Mouse (Mus musculus) macrophage (primary cell): Measurements from ENCODE around the gene Ifitm1. TPM values are rescaled to one million over a fixed set of nuclear protein-coding genes. Genes with fewer than 3 reads are reported as not detected.
"Not testable (repeated sequence)": the region's sequence is repeated elsewhere in the genome, so short reads cannot be mapped to it uniquely, and the experiment has no call there.

ENCODE experiments used
- H3K27ac ChIP-seq: fragments of 350-480 bp; formaldehyde crosslinking; 2 replicates; pipeline ENCODE4 v1.9.0; 2021
- H3K36me3 ChIP-seq: fragments of 350-480 bp; formaldehyde crosslinking; 2 replicates; pipeline ENCODE4 v1.9.0; 2021; ENCODE audit errors: inconsistent target
- H3K4me3 ChIP-seq: fragments of 350-480 bp; formaldehyde crosslinking; 2 replicates; pipeline ENCODE4 v1.9.0; 2021; ENCODE audit errors: inconsistent target
- H3K79me2 ChIP-seq: fragments of 350-480 bp; formaldehyde crosslinking; 2 replicates; pipeline ENCODE4 v1.9.0; 2021; ENCODE audit errors: inconsistent target
- WGBS: methylation state at CpG from one replicate; pipeline ENCODE4 v1.1.7; 2026; ENCODE audit warnings: inconsistent platforms; ENCODE audit not compliant: missing documents; 5-methylcytosine and 5-hydroxymethylcytosine counted together
- polyA plus RNA-seq: library from polyadenylated mRNA; stranded (reverse); fragments of 250-400 nt; gene quantifications from 3 replicates; pipeline ENCODE4 v1.2.4, GENCODE M21; 2018; ENCODE audit warnings: inconsistent platforms

Gene Ifitm1
- polyA plus RNA-seq, 1 experiment from 2014 or later, result 4.7 TPM

GRCm38 (mm10) chr7:140955758-140956555 lies 11.1 kb upstream of the Ifitm1 start, which contains the start of the genes Gm45717 and Ifitm2:
Gm45717 (minus strand) TSS chr7:140955937.
Ifitm2 (minus strand) TSS chr7:140955987.
- no peaks in the 10 kb centered on the region for H3K36me3 ChIP-seq
- H3K4me3 ChIP-seq, result peak within 1 kb of the TSS; percentile 80
- H3K27ac ChIP-seq, result peak within 1 kb of the TSS; percentile 94
- peaks cover 40% of the 10 kb centered on the region for H3K79me2 ChIP-seq
- WGBS, result 13% methylated on average over 11 of the region's 11 CpGs

DNA sequence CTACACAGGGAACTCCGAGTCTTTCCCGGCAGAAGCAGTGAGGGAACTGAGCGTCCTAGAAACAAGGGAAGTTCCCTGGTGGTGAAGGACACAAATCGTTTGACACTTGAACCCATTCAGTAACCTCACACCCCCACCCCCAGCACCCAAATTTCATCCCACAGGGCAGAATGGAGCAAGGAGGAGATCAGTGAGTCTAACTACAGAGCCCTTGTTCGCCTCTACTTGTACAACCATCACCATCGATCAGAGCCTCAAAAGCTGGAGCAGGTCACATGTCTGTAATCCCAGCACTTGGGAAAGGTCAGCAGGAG lies 10.5 kb upstream of the Ifitm1 start:
- peaks cover 35% of the 10 kb centered on the region for H3K79me2 ChIP-seq
- peak overlapping the region; percentile 94 for H3K27ac ChIP-seq
- no peaks in the 10 kb centered on the region for H3K36me3 ChIP-seq
- no peak overlapping the region for H3K4me3 ChIP-seq
- WGBS, result 49% methylated on average over 6 of the region's 6 CpGs

DNA sequence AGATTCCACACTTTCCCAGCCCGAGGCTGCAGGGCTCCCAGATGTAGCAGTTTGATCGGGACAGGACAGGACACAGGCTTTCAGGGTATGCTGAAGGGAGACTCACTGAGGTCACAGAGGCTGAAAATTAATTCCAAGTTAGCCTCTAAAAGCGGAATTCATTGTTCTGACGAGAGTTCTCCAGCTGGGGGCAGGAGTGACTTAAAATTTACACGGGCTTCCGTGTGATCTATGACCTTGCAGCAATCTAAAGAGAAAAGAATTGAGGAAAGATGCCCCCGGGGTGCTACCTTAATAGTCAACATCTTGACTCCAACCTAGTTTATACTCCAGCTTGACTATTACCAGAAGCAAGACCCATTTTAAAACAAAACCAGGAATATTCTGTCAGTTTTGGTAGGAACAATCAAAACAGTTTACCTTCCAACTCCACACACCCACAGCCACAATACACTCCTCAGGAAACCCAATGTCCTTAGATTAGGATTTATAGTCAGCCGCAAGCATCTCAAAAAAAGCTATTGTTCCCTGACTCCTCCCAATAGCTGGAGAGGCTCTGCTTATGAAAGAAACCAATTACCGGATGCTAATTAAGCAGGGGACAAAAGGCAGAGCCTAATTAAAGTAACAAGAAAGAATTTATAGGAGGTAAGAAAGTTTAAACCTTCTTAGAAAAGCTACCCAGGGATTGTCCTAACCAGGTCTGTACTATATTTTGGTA lies 7.7 kb upstream of the Ifitm1 start:
- Histone ChIP-seq H3K79me2 (peaks cover 17% of the 10 kb centered on the region), H3K4me3 (no peak overlapping the region), H3K36me3 (no peaks in the 10 kb centered on the region), H3K27ac (no peak overlapping the region)
- WGBS, result 15% methylated on average over 9 of the region's 9 CpGs

DNA sequence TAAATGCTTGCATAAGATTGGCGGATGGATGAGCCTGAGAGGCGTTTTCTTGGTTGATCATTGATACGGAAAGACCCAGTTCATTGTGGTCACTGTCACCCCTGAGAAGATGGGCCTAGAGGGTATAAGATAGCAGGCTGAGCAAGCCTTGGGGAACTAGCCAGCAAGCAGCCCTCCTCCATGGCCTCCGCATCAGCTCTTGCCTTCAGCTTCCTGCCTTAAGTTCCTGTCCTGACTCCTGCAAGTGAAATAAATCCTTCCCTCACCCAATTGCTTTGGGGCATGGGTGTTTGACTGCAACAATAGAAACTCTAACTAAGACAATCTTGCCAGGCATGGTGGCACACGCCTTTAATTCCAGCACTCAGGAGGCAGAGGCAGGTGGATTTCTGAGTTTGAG lies 7.0 kb upstream of the Ifitm1 start:
- no peaks in the 10 kb centered on the region for H3K36me3 ChIP-seq
- no peak overlapping the region for H3K4me3 ChIP-seq
- peaks cover 10% of the 10 kb centered on the region for H3K79me2 ChIP-seq
- WGBS, result 88% methylated on average over 5 of the region's 5 CpGs
- H3K27ac ChIP-seq, result no peak overlapping the region

DNA sequence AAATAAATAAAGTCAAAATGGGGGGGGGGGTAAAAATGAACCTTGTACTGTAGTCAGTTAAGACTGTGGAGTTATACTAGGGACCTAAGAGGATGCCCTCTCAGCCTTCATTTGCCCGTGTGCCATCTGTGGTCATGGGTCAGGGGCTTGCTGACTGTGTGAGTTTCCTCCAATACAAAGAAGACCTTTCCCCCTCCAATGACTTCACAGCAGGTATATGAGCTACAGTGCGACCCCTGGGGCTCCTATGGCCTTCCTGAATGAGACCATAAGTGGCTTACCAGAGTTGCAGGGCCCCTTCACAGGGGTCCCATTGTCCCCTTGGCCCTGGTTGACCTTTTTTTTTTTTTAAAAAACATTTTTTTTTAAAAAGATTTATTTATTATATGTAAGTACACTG lies 5.6 kb upstream of the Ifitm1 start:
- 94% methylated on average over 2 of the region's 2 CpGs for WGBS
- no peaks in the 10 kb centered on the region for H3K36me3 ChIP-seq

GRCm38 (mm10) chr7:140962733-140963132 lies 4.3 kb upstream of the Ifitm1 start:
- no peaks in the 10 kb centered on the region for H3K36me3 ChIP-seq
- H3K79me2 ChIP-seq, result no peaks in the 10 kb centered on the region
- 95% methylated on average over 2 of the region's 2 CpGs for WGBS
- H3K27ac ChIP-seq, result no peak overlapping the region
- no peak overlapping the region for H3K4me3 ChIP-seq

More for the DNA sequence above, 5.6 kb upstream of the Ifitm1 start:
- H3K27ac ChIP-seq, result no peak overlapping the region
- H3K79me2 ChIP-seq, result no peaks in the 10 kb centered on the region
- no peak overlapping the region for H3K4me3 ChIP-seq

GRCm38 (mm10) chr7:140967862-140968591 lies 1.0 kb downstream of the Ifitm1 start:
- Histone ChIP-seq H3K4me3 (no peak overlapping the region), H3K36me3 (no peaks in the 10 kb centered on the region), H3K27ac (no peak overlapping the region), H3K79me2 (no peaks in the 10 kb centered on the region)
- WGBS, result 28% methylated on average over 11 of the region's 14 CpGs

DNA sequence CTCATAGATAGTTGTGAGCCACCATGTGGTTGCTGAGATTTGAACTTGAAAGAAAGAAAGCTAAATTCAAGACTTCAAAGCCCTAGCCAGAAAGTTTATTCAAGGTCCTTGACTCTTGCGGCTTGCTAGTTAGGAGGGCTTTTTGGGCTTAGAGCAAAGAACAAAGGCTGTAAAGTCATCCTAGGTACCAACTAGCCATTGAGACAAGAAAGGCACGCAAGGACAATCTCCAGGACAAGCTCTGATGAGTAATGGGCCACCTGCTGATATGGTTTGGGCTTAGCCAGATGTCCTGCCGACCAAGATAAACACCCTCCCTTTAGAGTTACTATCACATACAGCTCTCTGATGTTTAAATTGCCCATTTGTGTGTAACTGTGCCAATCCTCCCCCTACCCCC lies 1.7 kb downstream of the Ifitm1 start:
- 54% methylated on average over 3 of the region's 3 CpGs for WGBS
- not testable (repeated sequence) for H3K4me3 ChIP-seq, H3K36me3 ChIP-seq, H3K79me2 ChIP-seq, H3K27ac ChIP-seq

- Histone ChIP-seq H3K79me2 (no peaks in the 10 kb centered on the region), H3K4me3 (no peak overlapping the region), H3K27ac (no peak overlapping the region), H3K36me3 (no peaks in the 10 kb centered on the region)
- 52% methylated on average over 7 of the region's 7 CpGs for WGBS
These were observed 3.9 kb downstream of the Ifitm1 start for GRCm38 (mm10) chr7:140970931-140971330.

DNA sequence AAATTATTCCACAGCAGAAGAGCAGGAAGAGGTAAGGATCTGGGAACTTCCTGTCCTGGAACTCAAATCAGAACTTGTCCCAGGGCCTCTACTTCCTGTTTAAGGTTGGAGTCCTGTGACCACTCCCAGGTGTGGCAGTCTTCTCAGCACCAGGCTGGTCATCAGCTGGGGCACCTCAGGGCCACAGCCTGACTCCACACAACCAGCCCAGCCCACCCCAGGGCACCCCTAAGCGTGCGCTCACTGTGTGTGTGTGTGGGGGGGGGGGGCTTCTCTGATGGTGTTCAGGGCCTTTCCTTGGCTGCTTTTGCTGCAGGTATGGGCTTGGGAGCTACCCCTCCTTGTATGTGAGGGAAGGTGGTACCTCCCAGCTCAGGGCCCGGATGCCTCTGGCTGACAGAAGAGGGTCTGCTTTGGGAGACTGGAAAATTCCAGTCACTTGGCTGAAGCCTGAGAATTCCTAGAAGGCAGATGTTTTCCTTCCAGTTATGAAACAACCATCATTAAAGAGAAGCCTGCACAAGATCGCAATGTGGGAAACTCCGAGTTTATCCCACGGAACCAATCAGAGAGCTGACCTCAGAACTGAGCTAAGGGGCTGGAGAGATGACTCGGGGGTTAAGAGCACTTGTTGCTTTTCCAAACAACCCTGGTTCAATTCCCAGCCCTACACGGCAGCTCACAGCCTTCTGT lies 4.6 kb downstream of the Ifitm1 start:
- H3K27ac ChIP-seq, result no peak overlapping the region
- 95% methylated on average over 8 of the region's 8 CpGs for WGBS
- H3K4me3 ChIP-seq, result no peak overlapping the region
- H3K36me3 ChIP-seq, result no peaks in the 10 kb centered on the region
- H3K79me2 ChIP-seq, result no peaks in the 10 kb centered on the region

DNA sequence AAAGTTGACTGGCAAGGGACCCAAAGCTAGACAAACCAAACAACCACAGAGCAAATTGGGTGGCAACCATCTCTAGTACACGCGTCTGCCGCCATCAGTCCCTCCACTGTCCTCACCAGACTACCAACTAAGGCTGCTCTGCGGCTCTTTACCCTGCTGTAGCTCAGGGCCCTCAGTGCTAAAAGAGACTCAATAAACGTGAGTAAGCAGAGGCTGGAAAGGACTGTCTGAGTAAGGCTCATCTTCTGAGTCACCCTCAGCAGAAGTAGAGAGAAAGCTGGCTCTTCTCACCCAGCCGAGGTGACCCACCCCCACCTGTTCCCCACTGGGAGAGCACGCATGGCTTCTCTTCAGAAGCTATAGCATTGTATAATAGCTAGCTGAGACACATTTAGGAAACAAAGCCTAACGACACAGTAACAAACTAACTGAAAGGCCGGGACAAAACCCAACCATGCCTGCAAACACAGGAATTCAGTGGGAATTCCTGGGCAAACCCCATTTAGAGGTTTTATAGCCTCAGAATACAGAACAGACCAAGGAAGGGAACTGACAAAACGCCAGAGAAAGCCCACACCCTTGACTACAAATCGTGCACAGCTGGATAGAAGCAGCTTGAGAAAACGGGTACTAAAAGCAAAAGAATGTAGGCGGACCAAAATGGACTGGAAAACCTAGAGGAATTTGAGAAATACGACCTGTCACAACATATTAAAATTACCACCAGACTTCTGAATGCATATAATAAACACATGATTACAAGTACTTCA lies 6.6 kb downstream of the Ifitm1 start:
- 72% methylated on average over 14 of the region's 14 CpGs for WGBS
- Histone ChIP-seq H3K36me3 (no peaks in the 10 kb centered on the region), H3K27ac (no peak overlapping the region), H3K79me2 (no peaks in the 10 kb centered on the region), H3K4me3 (no peak overlapping the region)

DNA sequence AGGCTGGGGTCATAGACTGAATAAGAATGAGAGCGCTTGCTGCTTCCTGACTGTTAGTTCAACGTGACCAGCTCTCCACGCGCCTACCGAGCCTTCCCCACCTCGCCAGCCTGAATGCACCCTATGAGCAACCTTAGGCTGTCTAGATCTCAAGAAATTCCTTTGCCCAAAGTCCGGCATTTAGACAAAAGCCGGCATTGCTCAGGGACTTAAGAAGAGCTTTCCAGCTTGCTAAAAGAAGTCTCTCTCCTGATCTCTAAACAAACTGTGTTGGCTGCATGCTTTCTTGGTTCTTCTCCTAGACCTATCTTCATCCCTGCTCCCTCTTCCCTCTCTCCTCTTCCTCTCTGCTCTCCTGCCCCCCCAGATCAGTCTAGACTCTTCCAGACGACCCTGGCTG lies 7.9 kb downstream of the Ifitm1 start:
- Histone ChIP-seq H3K4me3 (no peak overlapping the region), H3K36me3 (no peaks in the 10 kb centered on the region), H3K79me2 (no peaks in the 10 kb centered on the region), H3K27ac (no peak overlapping the region)
- 45% methylated on average over 9 of the region's 9 CpGs for WGBS

DNA sequence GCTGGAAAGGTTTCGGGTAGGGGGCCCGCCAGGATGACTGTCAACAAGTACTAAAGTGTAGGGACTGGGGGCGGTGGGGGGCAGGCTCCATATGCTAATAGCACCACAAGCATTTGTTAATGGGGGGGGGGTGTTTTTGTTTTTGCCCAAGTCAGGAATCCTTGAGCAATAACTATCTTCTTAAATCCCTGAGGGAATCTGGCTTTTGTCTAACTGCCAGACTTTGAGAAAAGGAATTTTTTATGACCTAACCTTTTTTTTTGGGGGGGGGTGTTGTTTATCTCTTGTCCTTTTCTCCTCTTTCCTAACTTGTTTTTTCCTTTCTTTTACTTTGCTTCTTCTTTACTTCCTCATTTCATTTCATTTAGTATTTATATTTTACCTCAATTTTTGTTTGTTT lies 8.4 kb downstream of the Ifitm1 start:
- no peak overlapping the region for H3K27ac ChIP-seq
- H3K36me3 ChIP-seq, result no peaks in the 10 kb centered on the region
- H3K4me3 ChIP-seq, result no peak overlapping the region
- H3K79me2 ChIP-seq, result no peaks in the 10 kb centered on the region
- WGBS, result 83% methylated on average over 3 of the region's 3 CpGs

GRCm38 (mm10) chr7:140976720-140977119 lies 9.7 kb downstream of the Ifitm1 start:
- H3K36me3 ChIP-seq, H3K27ac ChIP-seq, H3K79me2 ChIP-seq, H3K4me3 ChIP-seq: not testable (repeated sequence)
- WGBS, result 76% methylated on average over 8 of the region's 9 CpGs
